Comparison of ENCODE assay signal across 9 mouse cellular contexts in genomic region chr19:37703902-37704509, GRCm38 (mm10). TPM values are rescaled to one million over a fixed set of nuclear protein-coding genes. Genes with fewer than 3 reads are reported as not detected.
A peak's percentile ranks its signal among the peaks of the same experiment; 100 is the strongest.
DNase-seq lines count a peak whose midpoint lies in the region; ATAC-seq lines count a peak whose summit lies in the region.
"Had no signal": no experiment of that assay in that cellular context is flagged by ENCODE, and none has a peak within 500 bp of the region (broad histone marks: within the 10 kb centered on the region; RNA-seq: fewer than 3 reads in every experiment).

No protein-coding gene starts in this region.

- no peaks in the 10 kb centered on the region for H3K9me3 ChIP-seq in embryonic facial prominence, embryonic 14.5 days (ENCODE audit: control insufficient read depth, low read length)

- WGBS in embryonic facial prominence, embryonic 14.5 days, result 6% methylated on average over 3 of the region's 3 CpGs

- H3K27me3 ChIP-seq in embryonic facial prominence, embryonic 14.5 days (replicated peaks; ENCODE audit: control insufficient read depth, insufficient read depth, low read length), result peaks cover 37% of the 10 kb centered on the region

- H3K36me3 ChIP-seq in embryonic facial prominence, embryonic 14.5 days (ENCODE audit: control insufficient read depth, insufficient read depth, low read length), result no peaks in the 10 kb centered on the region

- no peak overlapping the region for H3K27ac ChIP-seq in embryonic facial prominence, embryonic 14.5 days (replicated peaks; ENCODE audit: low read depth, low read length)

- H3K4me1 ChIP-seq in embryonic facial prominence, embryonic 14.5 days (ENCODE audit: control insufficient read depth, insufficient read depth, low read length), result no peaks in the 10 kb centered on the region

- no peak overlapping the region for H3K9ac ChIP-seq in embryonic facial prominence, embryonic 14.5 days (ENCODE audit: low read depth, low read length)

- no peak overlapping the region for H3K4me3 ChIP-seq in embryonic facial prominence, embryonic 14.5 days (ENCODE audit: low read depth, low read length)

- H3K4me2 ChIP-seq in embryonic facial prominence, embryonic 14.5 days (ENCODE audit: low read depth, low read length), result no peak overlapping the region

- DNase-seq in CD8-positive naive resting alpha-beta T cell, adult 2 months (ENCODE audit: low read depth in 2 of 2, low spot score in 2 of 2), result peak; percentile 23 to 39
- peak; percentile 79 to 82 for DNase-seq in adrenal gland, adult 18-20 months (ENCODE audit: low spot score in 2 of 2)
- DNase-seq in embryonic facial prominence, embryonic 14.5 days (ENCODE audit: low spot score), result peak; percentile 55
- DNase-seq in heart, postnatal 4 days, result peak; percentile 84
- DNase-seq in layer of hippocampus, adult 9-10 months (ENCODE audit: low spot score), result peak; percentile 58
- peak; percentile 76 for DNase-seq in lung, postnatal 14 days
- DNase-seq in right cerebral cortex, adult 18-20 months, result peak; percentile 62
- peak; percentile 73 for DNase-seq in urinary bladder, postnatal 14 days (ENCODE audit: low spot score)

- 0 out of 2 replicates have a peak, but pooled peaks have one; percentile 53 for ATAC-seq in embryonic facial prominence, embryonic 14.5 days (ENCODE audit: low read depth)

RNA-seq across cellular contexts. Expression of gene Cyp26a1, which starts 6.4 kb away (rescaled TPM):
- total RNA-seq in adrenal gland, adult 18-20 months (2021), result not detected
- 6.8 and 8.1 TPM in 2 replicates for polyA plus RNA-seq in embryonic facial prominence, embryonic 14.5 days (2014; fragmentation: Nextera tagmentation; extraction: Ambion mirVana)
- under 1 TPM; 0.38 to 0.88 TPM for total RNA-seq in heart, postnatal 4 days (2021)

RNA-seq across cellular contexts. Expression of gene Cyp26c1, which starts 18.6 kb away (rescaled TPM):
- total RNA-seq in adrenal gland, adult 18-20 months (2021), result not detected
- 0.85 and 1.8 TPM in 2 replicates for polyA plus RNA-seq in embryonic facial prominence, embryonic 14.5 days (2014; fragmentation: Nextera tagmentation; extraction: Ambion mirVana)
- not detected for total RNA-seq in heart, postnatal 4 days (2021)
- total RNA-seq: gastrocnemius, adult 8-10 months had no signal

Comparison
In these comparisons a context has a peak if more than half of its experiments do, and no peak if none do; other contexts are left out.
1. DNase-seq: peak in every context shown above with its lines; median percentile 84 in heart, postnatal 4 days; 80 in adrenal gland, adult 18-20 months; 76 in lung, postnatal 14 days; 73 in urinary bladder, postnatal 14 days; 62 in right cerebral cortex, adult 18-20 months; 58 in layer of hippocampus, adult 9-10 months; 55 in embryonic facial prominence, embryonic 14.5 days; 31 in CD8-positive naive resting alpha-beta T cell, adult 2 months.